8 mouse cellular contexts compared by ENCODE assay signal in the genomic region with DNA sequence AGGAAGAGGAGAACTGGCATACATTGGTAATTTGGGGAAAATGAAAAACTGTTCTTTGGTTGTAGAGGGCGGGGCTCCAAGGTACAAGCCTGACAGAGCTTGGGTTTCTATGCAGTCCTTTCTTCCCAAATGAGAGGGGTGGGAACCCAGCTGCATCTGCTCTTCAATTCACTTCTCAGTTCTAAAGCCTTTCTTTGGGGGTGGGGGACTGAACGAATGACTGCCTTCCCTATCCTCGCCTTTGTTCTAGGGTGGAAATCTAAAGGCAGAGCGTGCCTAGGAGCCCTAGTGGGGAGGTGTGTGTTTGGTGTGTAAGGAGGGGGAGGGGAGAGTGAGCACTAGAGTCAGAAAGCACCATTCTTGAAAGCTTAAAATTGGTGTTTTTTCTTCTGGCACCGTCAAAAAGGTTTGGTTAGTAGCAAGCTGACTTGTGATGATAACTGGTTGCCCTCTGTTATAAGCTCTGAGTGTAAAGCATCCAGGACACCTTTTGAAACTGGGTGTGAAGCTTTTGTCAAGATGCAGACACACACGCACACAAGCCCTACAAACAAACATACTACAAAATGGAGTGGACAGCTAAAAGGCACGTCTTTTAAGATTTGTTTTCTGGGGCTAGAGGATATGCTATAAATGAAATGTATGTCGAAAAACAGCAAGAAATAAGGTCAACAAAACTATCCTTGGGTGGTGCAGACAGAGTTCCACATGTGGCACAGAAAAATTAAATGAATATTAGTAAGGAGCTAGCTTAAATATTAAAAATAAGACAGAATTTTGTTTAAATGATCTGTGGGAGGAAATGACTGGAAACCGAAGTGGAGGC. TPM values are rescaled to one million over a fixed set of nuclear protein-coding genes. Genes with fewer than 3 reads are reported as not detected.
DNase-seq lines count a peak whose midpoint lies in the region; ATAC-seq and TF ChIP-seq lines count a peak whose summit lies in the region.

No protein-coding gene starts in this region.

- H3K27ac ChIP-seq in heart, embryonic 15.5 days: no peak overlapping the region
- H3K27ac ChIP-seq in cortical plate, adult 2 months (ENCODE audit: insufficient read depth, low read length): no peak overlapping the region
- peak overlapping the region; percentile 80 for H3K27ac ChIP-seq in hindbrain, embryonic 15.5 days (replicated peaks)
- peak overlapping the region; percentile 90 for H3K27ac ChIP-seq in midbrain, embryonic 16.5 days (ENCODE audit: low read length)
- H3K27ac ChIP-seq in thymus, adult 2 months (ENCODE audit: control insufficient read depth, insufficient read depth, low read length): no peak overlapping the region

- no peak for TF ChIP-seq POLR2A in cortical plate, adult 2 months (IDR thresholded peaks at IDR 0.05; ENCODE audit: extremely low read depth, insufficient read depth, low read length)
- no peak for TF ChIP-seq POLR2A in thymus, adult 2 months (IDR thresholded peaks at IDR 0.05; ENCODE audit: control insufficient read depth, extremely low read depth, insufficient read depth, low read length, poor library complexity)

- TF ChIP-seq CTCF in cortical plate, adult 2 months (IDR thresholded peaks at IDR 0.05; ENCODE audit: extremely low read depth, insufficient read depth, low read length): no peak
- no peak for TF ChIP-seq CTCF in thymus, adult 2 months (IDR thresholded peaks at IDR 0.05; ENCODE audit: borderline replicate concordance, control insufficient read depth, extremely low read depth, insufficient read depth, low read length, poor library complexity)

- H3K36me3 ChIP-seq in heart, embryonic 15.5 days: no peaks in the 10 kb centered on the region
- H3K36me3 ChIP-seq in hindbrain, embryonic 15.5 days: 0 out of 2 replicates have a peak, but pooled peaks cover 7% of the 10 kb centered on the region
- no peaks in the 10 kb centered on the region for H3K36me3 ChIP-seq in midbrain, embryonic 16.5 days (ENCODE audit: control insufficient read depth, insufficient read depth, low read length)
- H3K36me3 ChIP-seq in thymus, adult 2 months (ENCODE audit: control insufficient read depth, insufficient read depth, low read length): no peaks in the 10 kb centered on the region

- H3K4me3 ChIP-seq in heart, embryonic 15.5 days: peak overlapping the region; percentile 61
- H3K4me3 ChIP-seq in cortical plate, adult 2 months (ENCODE audit: insufficient read depth, low read length): peak overlapping the region; percentile 65
- peak overlapping the region; percentile 96 for H3K4me3 ChIP-seq in hindbrain, embryonic 15.5 days
- peak overlapping the region; percentile 70 for H3K4me3 ChIP-seq in midbrain, embryonic 16.5 days (ENCODE audit: low read depth, low read length)
- no peak overlapping the region for H3K4me3 ChIP-seq in thymus, adult 2 months (ENCODE audit: control insufficient read depth, insufficient read depth, low read length)

- H3K9ac ChIP-seq in heart, embryonic 15.5 days: no peak overlapping the region
- H3K9ac ChIP-seq in hindbrain, embryonic 15.5 days: peak overlapping the region; percentile 97
- H3K9ac ChIP-seq in midbrain, embryonic 16.5 days (ENCODE audit: low read depth, low read length): peak overlapping the region; percentile 84

- peak overlapping the region; percentile 94 for H3K4me2 ChIP-seq in heart, embryonic 15.5 days
- peak overlapping the region; percentile 63 for H3K4me2 ChIP-seq in hindbrain, embryonic 15.5 days
- peak overlapping the region; percentile 82 for H3K4me2 ChIP-seq in midbrain, embryonic 16.5 days (ENCODE audit: low read length)

- 31% methylated on average over 9 of the region's 9 CpGs for WGBS in heart, embryonic 15.5 days
- WGBS in hindbrain, embryonic 15.5 days: 13% methylated on average over 9 of the region's 9 CpGs
- WGBS in midbrain, embryonic 16.5 days: 10% methylated on average over 9 of the region's 9 CpGs
- 42% methylated on average over 9 of the region's 9 CpGs for WGBS in thymus, adult 2 months

- H3K4me1 ChIP-seq in heart, embryonic 15.5 days (replicated peaks): 0 out of 2 replicates have a peak, but pooled peaks cover 5% of the 10 kb centered on the region
- peaks cover 5% of the 10 kb centered on the region; the same call in 1 of the 2 replicates for H3K4me1 ChIP-seq in cortical plate, adult 2 months (ENCODE audit: control insufficient read depth, insufficient read depth, low read length)
- H3K4me1 ChIP-seq in hindbrain, embryonic 15.5 days (replicated peaks): peaks cover 20% of the 10 kb centered on the region
- H3K4me1 ChIP-seq in midbrain, embryonic 16.5 days (ENCODE audit: control insufficient read depth, insufficient read depth, low read length): peaks cover 14% of the 10 kb centered on the region
- H3K4me1 ChIP-seq in thymus, adult 2 months (replicated peaks; ENCODE audit: control insufficient read depth, insufficient read depth, low read length): no peaks in the 10 kb centered on the region

- DNase-seq in heart, adult 18-20 months: no peak
- no peak for DNase-seq in adrenal gland, adult 2 months
- DNase-seq in urinary bladder, postnatal 4 days (ENCODE audit: low spot score in 2 of 2): no peak
- DNase-seq in thymus, adult 2 months: no peak

- ATAC-seq in heart, embryonic 15.5 days (replicated peaks; ENCODE audit: insufficient number of reproducible peaks, insufficient read depth, low FRiP score, low read depth): no peak
- ATAC-seq in hindbrain, embryonic 15.5 days (ENCODE audit: low FRiP score, low read depth): peak; percentile 47
- peak; percentile 49; the same call in 1 of the 2 replicates for ATAC-seq in midbrain, embryonic 16.5 days

- H3K9me3 ChIP-seq in heart, embryonic 15.5 days (replicated peaks): no peaks in the 10 kb centered on the region
- no peaks in the 10 kb centered on the region for H3K9me3 ChIP-seq in hindbrain, embryonic 15.5 days
- H3K9me3 ChIP-seq in midbrain, embryonic 16.5 days (replicated peaks; ENCODE audit: control insufficient read depth, low read length, poor library complexity, severe bottlenecking): no peaks in the 10 kb centered on the region

- H3K27me3 ChIP-seq in heart, embryonic 15.5 days: peaks cover 5% of the 10 kb centered on the region
- no peaks in the 10 kb centered on the region for H3K27me3 ChIP-seq in hindbrain, embryonic 15.5 days
- no peaks in the 10 kb centered on the region for H3K27me3 ChIP-seq in midbrain, embryonic 16.5 days (ENCODE audit: control insufficient read depth, insufficient read depth, low read depth, low read length)
- H3K27me3 ChIP-seq in thymus, adult 2 months (ENCODE audit: control insufficient read depth, insufficient read depth, low read length): no peaks in the 10 kb centered on the region

RNA-seq across cellular contexts. Expression of gene Map2, which starts 1.2 kb away (rescaled TPM):
- polyA plus RNA-seq in heart, embryonic 15.5 days (2015; fragmentation: Nextera tagmentation; extraction: Ambion mirVana): 2.5 and 5.4 TPM in 2 replicates
- 1 to 10 TPM; 2.3 to 3.9 TPM for total RNA-seq in heart, adult 18-20 months (2021)
- polyA plus RNA-seq in cortical plate, adult 2 months (2012; rRNA removed): 477 and 479 TPM in 2 replicates
- 362 and 369 TPM in 2 replicates for polyA plus RNA-seq in hindbrain, embryonic 15.5 days (2015; fragmentation: Nextera tagmentation; extraction: Ambion mirVana)
- 430 and 474 TPM in 2 replicates for polyA plus RNA-seq in midbrain, embryonic 16.5 days (2015; fragmentation: Nextera tagmentation; extraction: Ambion mirVana)
- 10 to 100 TPM; 21.8 to 32.7 TPM for total RNA-seq in adrenal gland, adult 2 months (2021)
- polyA plus RNA-seq in adrenal gland, adult 2 months (2012; rRNA removed): 5.6 and 7.4 TPM in 2 replicates
- 3.3 and 4.6 TPM in 2 replicates for polyA plus RNA-seq in thymus, adult 2 months (2012; rRNA removed)

Comparison
In these comparisons a context has a peak if more than half of its experiments do, and no peak if none do; other contexts are left out.
1. H3K27ac ChIP-seq: peak in hindbrain, embryonic 15.5 days (single experiment) and midbrain, embryonic 16.5 days (single experiment); none in heart, embryonic 15.5 days (single experiment), cortical plate, adult 2 months (single experiment) and thymus, adult 2 months (single experiment).
2. RNA of gene Map2, which starts 1.2 kb away (polyA plus RNA-seq): 477 to 479 TPM in cortical plate, adult 2 months, 430 to 474 TPM in midbrain, embryonic 16.5 days and 362 to 369 TPM in hindbrain, embryonic 15.5 days; 5.6 to 7.4 TPM in adrenal gland, adult 2 months, 3.3 to 4.6 TPM in thymus, adult 2 months and 2.5 to 5.4 TPM in heart, embryonic 15.5 days; every median in the first group is over 10 times any median in the second.
3. Peak in every context shown above with its lines, with median percentiles within 50 percentile points of each other: H3K4me2 ChIP-seq.